Mouse (Mus musculus) gastrocnemius, postnatal 25 days (tissue): ENCODE data around the gene Il18bp. TPM values are rescaled to one million over a fixed set of nuclear protein-coding genes. Genes with fewer than 3 reads are reported as not detected.
"Not testable (repeated sequence)": the region's sequence is repeated elsewhere in the genome, so short reads cannot be mapped to it uniquely, and the experiment has no call there.

Source experiments
- DNase-seq: peaks from one replicate; pipeline ENCODE4 v3.0.0; 2022
- long read RNA-seq, 2 experiments: library from polyadenylated mRNA; stranded (forward); transcript quantifications; one replicate each; pipeline ENCODE4 v2.0.0; 2021
- total RNA-seq, 2 experiments: library from RNA; stranded (reverse); gene quantifications; 1 replicate in 1 of 2; 2 replicates in 1 of 2; pipeline ENCODE4 v1.2.3; 2021

The Il18bp gene
- total RNA-seq = 1 to 10 TPM; 1.9 to 2.7 TPM
- long read RNA-seq, experiment 1, partial matches to known transcripts = 0 of 2 reads
- long read RNA-seq, experiment 1, other reads (novel, unspliced or antisense) = 1 of 2 reads
- long read RNA-seq, experiment 2, partial matches to known transcripts = 1 of 3 reads
- long read RNA-seq, experiment 2, other reads (novel, unspliced or antisense) = 1 of 3 reads

DNA sequence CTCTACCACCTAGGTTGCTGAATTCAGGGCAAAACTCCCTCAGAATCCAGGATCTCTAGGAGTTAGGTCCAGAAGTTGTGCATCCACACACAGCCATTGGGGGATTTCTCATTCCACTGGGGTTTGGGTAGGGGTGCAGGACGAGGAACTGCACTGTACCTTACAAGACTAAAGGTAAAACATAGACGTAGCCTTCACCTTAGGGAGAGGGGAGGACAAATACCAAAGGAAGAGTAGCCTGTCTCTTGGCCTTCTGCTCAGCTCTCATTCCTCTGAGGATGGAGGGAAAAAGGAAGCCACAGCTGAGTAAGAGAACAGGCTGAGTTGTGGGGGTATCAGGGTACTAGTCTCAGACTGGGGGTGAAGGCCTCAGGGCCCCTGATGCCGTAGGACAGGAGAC lies at the start of gene Il18bp:
Gene Il18bp (minus strand): TSS at position 101 of the 400 bp plus-strand sequence.
- no peak for DNase-seq

GRCm38 (mm10) chr7:102066363-102066762 lies 47.9 kb upstream of the Il18bp start:
- DNase-seq = no peak

DNA sequence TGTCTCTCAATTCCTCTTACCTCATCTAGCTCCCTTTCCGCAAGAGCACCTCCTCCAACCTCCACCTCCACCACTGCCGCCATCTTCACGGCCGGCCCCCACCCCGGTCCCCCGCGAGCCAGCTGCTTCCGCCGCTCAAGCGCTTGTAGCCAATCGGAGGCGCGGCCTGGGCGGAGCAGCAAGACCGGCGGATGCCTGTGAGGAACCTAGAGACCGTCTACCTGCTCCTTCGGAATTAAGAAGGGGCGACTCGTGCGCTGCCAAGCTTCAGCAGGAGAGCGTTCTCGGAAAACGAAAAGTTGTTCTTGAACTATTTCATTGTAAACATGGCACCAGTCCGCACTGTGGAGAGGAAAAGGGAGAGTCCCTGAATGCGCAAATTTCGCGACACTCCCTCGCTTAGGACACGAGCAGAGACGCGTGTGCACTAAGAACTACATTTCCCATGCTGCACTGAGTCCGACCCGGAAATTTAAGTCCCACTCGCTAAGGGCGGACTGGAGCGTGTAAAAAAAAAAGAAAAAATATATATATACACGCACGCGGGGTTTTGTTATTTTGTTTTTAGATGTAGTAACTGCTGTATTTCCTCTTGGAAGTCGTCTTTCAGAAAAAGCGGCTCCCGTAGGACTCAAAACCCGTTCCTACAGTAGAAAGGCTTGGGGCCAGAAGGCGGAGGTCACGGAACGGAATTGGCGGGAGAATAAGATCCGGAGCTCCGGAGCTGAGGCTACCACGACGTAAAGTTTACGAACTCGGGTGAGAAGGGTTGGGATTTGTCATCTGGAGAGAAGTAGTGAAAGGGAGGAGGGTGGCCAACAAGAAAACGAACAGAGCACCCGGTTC lies 46.8 kb upstream of the Il18bp start, which contains the start of the genes Rnf121, Xndc1 and Xntrpc:
Gene Rnf121 (minus strand): TSS at position 424 of the 846 bp plus-strand sequence.
Gene Xndc1 (plus strand): TSS at position 466 of the 846 bp plus-strand sequence.
Gene Xntrpc (plus strand): TSS at position 668 of the 846 bp plus-strand sequence.
- DNase-seq = peak; percentile 92

DNA sequence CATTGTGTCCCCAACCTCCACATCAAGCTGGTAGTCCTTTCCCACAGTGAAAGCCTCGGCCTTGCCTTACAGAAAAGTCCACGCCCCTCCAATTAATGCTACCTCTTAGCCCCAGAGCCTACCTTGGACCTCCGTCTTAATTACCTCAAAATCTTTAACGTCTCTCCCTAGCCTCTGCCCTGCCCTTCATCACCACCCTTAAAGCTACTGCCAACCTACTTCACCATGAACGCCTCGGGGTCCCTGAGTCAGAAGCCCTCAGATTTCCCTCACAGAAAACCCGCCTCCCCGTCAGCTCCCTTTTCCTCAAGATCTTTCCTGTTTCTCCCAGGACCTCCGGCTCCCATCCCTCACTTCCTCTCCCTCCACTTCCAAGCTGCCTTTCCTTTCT lies 46.2 kb upstream of the Il18bp start:
- DNase-seq = no peak

DNA sequence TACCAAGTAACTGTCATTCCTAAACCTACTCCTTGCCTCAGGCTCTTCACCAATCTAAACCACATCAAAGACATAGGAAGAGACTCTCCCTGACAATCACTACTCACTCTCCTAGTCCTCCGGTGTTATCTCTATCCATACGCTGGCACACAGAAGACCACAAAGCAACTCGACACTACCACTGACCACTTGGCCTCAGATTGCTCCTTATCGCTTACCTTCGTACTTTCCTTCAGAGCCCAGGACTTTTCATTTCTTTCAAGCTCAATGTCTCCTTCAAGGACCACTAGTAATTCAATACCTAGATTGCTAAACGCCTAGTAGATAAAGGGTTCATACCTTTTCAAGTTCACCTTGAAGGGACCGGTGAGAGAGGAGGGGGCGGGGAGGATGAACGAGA lies 45.4 kb upstream of the Il18bp start:
- no peak for DNase-seq

DNA sequence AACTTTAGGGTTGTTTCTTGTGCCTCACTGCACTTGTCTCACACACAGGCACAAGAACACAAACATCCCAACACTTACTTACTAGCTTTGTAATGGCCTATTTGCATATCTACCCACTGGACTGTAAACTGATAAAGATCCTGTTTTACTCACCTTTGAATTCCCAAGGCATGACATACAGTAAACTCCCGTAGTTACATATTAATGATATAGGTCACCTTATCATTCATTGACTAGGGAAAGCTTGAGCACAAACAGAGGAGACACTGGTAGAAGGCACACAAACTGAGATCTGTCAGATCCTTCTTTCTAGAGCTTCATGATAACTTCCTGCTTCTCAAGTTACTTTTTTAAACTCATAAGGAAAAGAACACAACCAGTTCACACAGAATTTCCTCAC lies 43.7 kb upstream of the Il18bp start:
- no peak for DNase-seq

GRCm38 (mm10) chr7:102061353-102061752 lies 42.9 kb upstream of the Il18bp start:
- DNase-seq = no peak

DNA sequence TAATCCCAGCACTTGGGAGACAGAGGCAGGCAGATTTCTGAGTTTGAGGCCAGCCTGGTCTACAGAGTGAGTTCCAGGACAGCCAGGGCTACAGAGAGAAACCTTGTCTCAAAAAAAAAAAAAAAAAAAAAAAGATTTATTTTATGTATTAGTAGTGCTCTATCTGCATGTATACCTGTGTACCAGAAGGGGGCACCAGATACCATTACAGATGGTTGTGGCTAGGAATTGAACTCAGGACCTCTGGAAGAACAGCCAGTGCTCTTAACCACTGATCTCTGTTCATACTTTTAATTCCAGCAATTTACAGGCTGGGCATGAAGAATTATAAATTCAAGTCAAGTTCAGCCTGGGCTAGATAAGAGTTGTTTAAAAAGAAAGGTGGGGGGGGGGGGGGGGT lies 30.0 kb upstream of the Il18bp start:
- DNase-seq = not testable (repeated sequence)

DNA sequence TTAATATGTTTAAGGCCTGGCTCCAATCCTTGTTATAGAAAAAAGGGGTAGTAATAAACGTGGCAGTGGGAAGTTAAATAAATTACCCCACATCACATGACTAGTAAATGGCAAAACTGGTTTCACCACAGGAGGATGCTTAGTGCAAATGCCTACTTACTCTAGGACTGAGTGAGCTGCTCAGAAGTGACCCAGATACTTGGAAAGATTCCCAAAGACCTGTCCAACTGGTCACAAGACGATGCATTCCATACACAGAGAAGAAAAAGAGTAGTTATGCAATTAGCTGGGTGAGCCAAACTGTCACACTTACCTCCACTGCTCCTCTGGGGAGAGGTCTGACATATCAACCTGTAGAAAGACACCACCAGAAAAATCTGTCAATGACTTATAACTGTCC lies 23.8 kb upstream of the Il18bp start:
- no peak for DNase-seq

DNA sequence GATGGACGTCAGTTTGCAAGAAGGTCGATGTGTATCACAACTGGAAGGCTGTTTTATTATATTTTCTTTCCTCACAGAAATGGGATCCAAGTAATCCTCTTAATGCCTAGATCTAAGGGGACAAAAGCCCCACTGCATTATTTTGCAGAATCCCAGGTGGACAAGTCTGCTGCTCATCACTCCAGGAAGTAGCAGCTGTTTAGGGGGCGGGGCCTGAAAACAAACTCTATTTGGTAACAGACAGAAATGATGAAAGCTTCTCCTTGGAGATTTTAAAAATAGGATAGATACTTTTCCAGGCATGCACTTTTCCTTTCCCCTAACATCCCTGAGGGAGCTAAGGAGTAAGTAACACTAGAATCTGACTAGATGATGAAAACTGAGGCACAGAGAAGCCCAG lies 18.8 kb upstream of the Il18bp start:
- DNase-seq = no peak

- no peak for DNase-seq
Observed at GRCm38 (mm10) chr7:102035534-102035933, 17.0 kb upstream of the Il18bp start.

GRCm38 (mm10) chr7:102034904-102035303 lies 16.4 kb upstream of the Il18bp start:
- no peak for DNase-seq

DNA sequence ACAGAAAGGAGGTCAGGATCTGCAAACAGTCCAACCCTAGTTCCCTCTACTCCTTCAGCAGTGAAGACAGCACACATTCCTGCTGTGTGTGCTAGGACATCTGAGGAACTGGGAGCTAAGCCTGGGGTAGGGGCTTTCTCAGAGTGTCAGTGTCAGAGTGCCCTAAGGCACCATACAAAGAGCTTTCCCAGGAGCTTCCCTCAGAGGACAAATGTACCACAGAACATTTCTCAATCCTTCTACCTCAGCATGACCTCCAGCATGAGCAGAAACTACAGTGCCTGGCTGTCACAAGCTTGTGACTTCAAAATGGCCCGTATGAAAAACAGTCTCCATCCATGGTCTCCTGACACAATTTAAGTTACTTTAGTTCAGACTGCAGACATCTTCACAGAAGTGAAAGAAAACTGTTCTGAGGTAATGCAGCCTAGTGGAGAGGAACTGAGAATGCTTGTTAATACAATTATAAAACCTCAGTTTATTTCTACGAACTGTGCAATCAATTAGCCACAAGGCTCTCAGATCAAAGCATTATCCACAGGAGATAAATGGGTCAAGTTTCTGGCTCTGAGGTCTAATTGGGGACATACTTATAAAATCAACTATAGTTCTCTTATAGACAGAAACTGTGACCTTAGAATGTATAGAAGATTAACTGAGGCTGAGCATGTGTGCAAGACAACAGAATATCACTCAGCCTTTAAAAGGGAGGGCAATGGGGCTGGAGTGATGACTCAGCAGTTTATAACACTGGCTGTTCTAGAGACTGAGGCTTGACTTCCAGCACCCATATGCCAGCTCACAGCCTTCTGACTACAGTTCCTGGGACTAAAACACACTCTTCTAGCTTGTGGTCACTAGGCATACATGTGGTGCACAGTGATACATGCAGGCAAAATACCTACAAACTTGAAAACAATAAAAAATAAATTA lies 7.0 kb upstream of the Il18bp start:
- no peak for DNase-seq

- no peak for DNase-seq
Observed at GRCm38 (mm10) chr7:102023821-102024220, 5.3 kb upstream of the Il18bp start.

GRCm38 (mm10) chr7:102020934-102021333 lies 2.4 kb upstream of the Il18bp start:
- DNase-seq = not testable (repeated sequence)

GRCm38 (mm10) chr7:102019362-102019761 lies 872 bp upstream of the Il18bp start:
- DNase-seq = no peak

DNA sequence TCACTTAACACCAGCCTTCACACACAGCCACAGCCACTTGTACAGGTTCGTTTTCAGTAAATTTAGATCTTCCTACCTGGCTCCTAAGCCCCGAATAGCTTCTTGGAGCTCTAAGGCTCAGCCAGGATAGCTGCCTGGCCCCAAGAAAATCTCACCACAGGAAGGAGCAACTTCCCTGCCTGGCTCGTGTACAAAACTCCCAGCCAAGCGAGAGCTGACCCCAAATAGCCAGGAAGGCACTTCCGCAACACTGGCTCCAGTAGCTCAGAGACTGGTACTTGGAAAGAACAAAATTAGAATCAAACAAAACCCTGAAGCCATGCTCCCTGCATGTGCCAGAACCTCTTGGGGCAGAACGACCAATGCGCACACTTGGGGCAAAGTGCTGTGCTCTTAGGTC lies 456 bp downstream of the Il18bp start:
- DNase-seq = no peak

- DNase-seq = no peak
Observed at GRCm38 (mm10) chr7:102017452-102017851, 1.0 kb downstream of the Il18bp start.

DNA sequence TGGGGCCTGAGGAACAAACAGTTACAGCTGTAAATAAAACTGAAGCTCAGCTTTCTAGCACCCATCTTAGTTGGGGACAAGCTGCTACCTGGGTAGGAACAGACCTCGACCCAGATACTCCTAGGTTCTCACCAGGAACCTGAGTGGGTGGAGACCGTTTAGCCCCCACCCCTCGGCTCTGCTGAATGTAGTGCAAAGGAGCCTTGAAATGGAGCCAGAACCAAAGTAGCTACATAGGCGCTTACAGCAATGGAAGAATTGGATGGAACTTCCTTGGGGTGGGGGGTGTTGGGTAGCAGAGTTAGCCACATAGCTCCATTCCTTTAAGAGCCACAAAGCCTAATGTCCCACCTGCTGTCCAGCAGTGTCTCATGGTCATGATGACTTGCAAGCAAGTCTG lies 1.6 kb downstream of the Il18bp start:
- no peak for DNase-seq

DNA sequence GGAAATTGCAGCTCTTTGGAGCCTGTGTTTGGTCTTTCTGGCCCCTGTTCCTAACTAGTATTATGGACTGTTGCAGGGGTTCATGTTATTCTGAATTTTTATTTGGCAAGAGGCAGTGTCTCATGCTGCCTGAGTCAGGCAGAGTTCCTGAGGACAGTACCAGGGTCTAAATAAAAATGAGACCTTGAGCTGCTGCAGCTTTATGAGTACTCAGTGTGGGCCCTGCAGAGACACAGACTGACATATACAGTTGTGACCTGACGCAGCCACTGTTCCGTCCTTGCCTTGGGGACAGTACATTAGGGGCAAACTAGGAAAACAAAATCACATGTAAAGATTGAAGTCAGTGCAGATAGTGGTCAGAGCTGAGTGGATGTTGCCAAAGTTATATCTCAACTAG lies 3.5 kb downstream of the Il18bp start:
- DNase-seq = no peak

- no peak for DNase-seq
Observed at GRCm38 (mm10) chr7:102013416-102013815, 5.1 kb downstream of the Il18bp start.

- DNase-seq = no peak
Observed at GRCm38 (mm10) chr7:102011855-102012254, 6.6 kb downstream of the Il18bp start.
